Comparison of ENCODE assay signal across 14 mouse cellular contexts in the genomic region with DNA sequence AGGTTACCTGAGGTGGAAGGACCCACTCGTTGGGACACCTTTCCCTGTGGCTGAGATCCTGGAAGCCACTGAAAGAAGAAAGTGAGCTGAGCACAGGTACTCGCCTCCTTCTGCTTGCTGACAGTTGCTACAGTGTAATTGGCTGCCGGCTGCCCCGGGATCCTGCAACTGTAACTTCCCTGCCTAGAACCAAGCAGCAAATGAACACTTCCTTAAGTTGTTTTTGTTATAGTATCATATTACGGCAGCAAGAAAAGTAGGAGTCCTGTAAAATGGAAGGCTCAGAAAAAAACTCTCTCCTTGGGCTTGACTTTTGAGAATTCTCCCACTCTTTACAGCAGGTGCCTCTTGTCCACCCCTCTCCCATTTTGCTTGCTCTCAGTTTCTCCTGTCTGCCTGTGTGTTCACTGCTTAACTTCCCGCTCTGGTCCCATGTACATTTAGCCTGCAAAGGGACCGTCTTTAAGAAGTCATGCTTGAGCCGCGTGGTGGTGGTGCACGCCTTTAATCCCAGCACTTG. TPM values are rescaled to one million over a fixed set of nuclear protein-coding genes. Genes with fewer than 3 reads are reported as not detected.
A peak's percentile ranks its signal among the peaks of the same experiment; 100 is the strongest.
DNase-seq lines count a peak whose midpoint lies in the region; ATAC-seq and TF ChIP-seq lines count a peak whose summit lies in the region.
"Had no signal": no experiment of that assay in that cellular context is flagged by ENCODE, and none has a peak within 500 bp of the region (broad histone marks: within the 10 kb centered on the region; RNA-seq: fewer than 3 reads in every experiment).

No protein-coding gene starts in this region.

- 33% methylated on average over 10 of the region's 10 CpGs for WGBS in kidney, embryonic 16.5 days
- WGBS in embryonic facial prominence, embryonic 13.5 days = 46% methylated on average over 10 of the region's 10 CpGs
- 39% methylated on average over 10 of the region's 10 CpGs for WGBS in thymus, adult 2 months

- in situ Hi-C loops in CH12.LX (cut with MboI; ENCODE audit: low pct_ligation_motif_present, low pct_unique_long_range_greater_than_20kb, low sequenced_read_pairs) = loop anchor here (25.0 kb wide), 1 partner anchor 91 kb away; a partner anchor contains a TSS

- TF ChIP-seq EP300 in CH12.LX (IDR thresholded peaks at IDR 0.05; ENCODE audit: low read length) = no peak

- no peak overlapping the region for H3ac ChIP-seq in myocyte (ENCODE audit: control insufficient read depth, insufficient read length)

- no peaks in the 10 kb centered on the region for H3K36me3 ChIP-seq in kidney, embryonic 16.5 days (ENCODE audit: insufficient read depth, low read length)
- H3K36me3 ChIP-seq in CH12.LX (replicated peaks in 1 of 2; ENCODE audit: control insufficient read depth in 1 of 2, insufficient read depth in 1 of 2, low read length in 1 of 2) (no peaks in the 10 kb centered on the region), myocyte (ENCODE audit: control insufficient read depth, insufficient read depth) (no peaks in the 10 kb centered on the region)
- H3K36me3 ChIP-seq in embryonic facial prominence, embryonic 13.5 days = no peaks in the 10 kb centered on the region
- H3K36me3 ChIP-seq in thymus, adult 2 months (ENCODE audit: control insufficient read depth, insufficient read depth, low read length) = no peaks in the 10 kb centered on the region
- H3K36me3 ChIP-seq: liver, embryonic 13.5 days; neural tube, embryonic 15.5 days had no signal

- no peak for DNase-seq in kidney, adult 9 months
- no peak for DNase-seq in CH12.LX (ENCODE audit: extremely low read depth)
- DNase-seq in thymus, adult 2 months = no peak
- no peak for DNase-seq in layer of hippocampus, adult 9-10 months (ENCODE audit: low spot score)
- DNase-seq: adrenal gland, postnatal 25 days; liver, embryonic 13.5 days; thymus, postnatal 4 days had no signal

- H3K79me2 ChIP-seq in CH12.LX (replicated peaks; ENCODE audit: control insufficient read depth, extremely low read depth, insufficient read depth, poor library complexity, severe bottlenecking) (no peaks in the 10 kb centered on the region), myocyte (ENCODE audit: control insufficient read depth, insufficient read depth) (no peaks in the 10 kb centered on the region)

- H3K4me2 ChIP-seq in kidney, embryonic 16.5 days (replicated peaks; ENCODE audit: low read depth, low read length) = peak overlapping the region; percentile 35
- H3K4me2 ChIP-seq in CH12.LX (ENCODE audit: insufficient read depth, low read depth, poor library complexity, severe bottlenecking) (peak overlapping the region; percentile 83), myocyte (ENCODE audit: low read depth) (peak overlapping the region; percentile 20)
- H3K4me2 ChIP-seq in embryonic facial prominence, embryonic 13.5 days = 0 out of 2 replicates have a peak overlapping the region, but pooled peaks have one; percentile 9
- H3K4me2 ChIP-seq: hindbrain, embryonic 14.5 days; liver, embryonic 13.5 days; neural tube, embryonic 15.5 days had no signal

- no peak overlapping the region for H3K4me3 ChIP-seq in kidney, embryonic 16.5 days (ENCODE audit: low read length)
- H3K4me3 ChIP-seq in CH12.LX (replicated peaks in 1 of 3; ENCODE audit: low read depth in 2 of 3, low read length in 2 of 3, poor library complexity in 1 of 3) (no peak overlapping the region), myocyte (no peak overlapping the region)
- H3K4me3 ChIP-seq in embryonic facial prominence, embryonic 13.5 days = no peak overlapping the region
- H3K4me3 ChIP-seq in thymus, adult 2 months (ENCODE audit: control insufficient read depth, insufficient read depth, low read length) = no peak overlapping the region
- H3K4me3 ChIP-seq: liver, embryonic 13.5 days; neural tube, embryonic 15.5 days had no signal

- no peaks in the 10 kb centered on the region for H3K27me3 ChIP-seq in kidney, embryonic 16.5 days (ENCODE audit: insufficient read depth, low read length)
- H3K27me3 ChIP-seq in CH12.LX (replicated peaks) (peaks cover 2% of the 10 kb centered on the region), myocyte (ENCODE audit: control insufficient read depth, insufficient read depth, insufficient read length) (peaks cover 4% of the 10 kb centered on the region)
- H3K27me3 ChIP-seq in embryonic facial prominence, embryonic 13.5 days = no peaks in the 10 kb centered on the region
- no peaks in the 10 kb centered on the region for H3K27me3 ChIP-seq in thymus, adult 2 months (ENCODE audit: control insufficient read depth, insufficient read depth, low read length)
- H3K27me3 ChIP-seq: liver, embryonic 13.5 days; neural tube, embryonic 15.5 days had no signal

- no peak for TF ChIP-seq RAD21 in CH12.LX (IDR thresholded peaks at IDR 0.05; ENCODE audit: low read depth, low read length)

- dilution Hi-C loops in CH12.LX (cut with MboI; ENCODE audit: extremely low pct_ligation_motif_present, extremely low pct_unique_long_range_greater_than_20kb, low sequenced_read_pairs) = no loop called here

- no peak overlapping the region for H3K9ac ChIP-seq in kidney, embryonic 16.5 days (replicated peaks; ENCODE audit: low read length)
- peak overlapping the region; percentile 32 for H3K9ac ChIP-seq in CH12.LX (ENCODE audit: insufficient read depth, low read depth)
- H3K9ac ChIP-seq in embryonic facial prominence, embryonic 13.5 days = no peak overlapping the region
- H3K9ac ChIP-seq: hindbrain, embryonic 14.5 days; liver, embryonic 13.5 days; neural tube, embryonic 15.5 days had no signal

- TF ChIP-seq POLR2A in CH12.LX (IDR thresholded peaks at IDR 0.05; ENCODE audit: low read depth, low read length) (no peak), myocyte (IDR thresholded peaks at IDR 0.05; ENCODE audit: insufficient read length, low read depth) (no peak)
- TF ChIP-seq POLR2A in thymus, adult 2 months (IDR thresholded peaks at IDR 0.05; ENCODE audit: control insufficient read depth, extremely low read depth, insufficient read depth, low read length, poor library complexity) = no peak

- H3K9me3 ChIP-seq in kidney, embryonic 16.5 days (ENCODE audit: low read length) = no peaks in the 10 kb centered on the region
- H3K9me3 ChIP-seq in CH12.LX (replicated peaks; ENCODE audit: low read length) = no peaks in the 10 kb centered on the region
- H3K9me3 ChIP-seq in embryonic facial prominence, embryonic 13.5 days = no peaks in the 10 kb centered on the region
- H3K9me3 ChIP-seq: liver, embryonic 13.5 days; neural tube, embryonic 15.5 days had no signal

- peaks cover 5% of the 10 kb centered on the region; the same call in 1 of the 2 replicates for H3K4me1 ChIP-seq in kidney, embryonic 16.5 days (ENCODE audit: insufficient read depth, low read length)
- H3K4me1 ChIP-seq in CH12.LX (ENCODE audit: control insufficient read depth in 1 of 2, insufficient read depth in 2 of 2) = peaks cover 2 to 4% of the 10 kb centered on the region in 2 experiments; a peak in 1 of 4 replicates
- no peaks in the 10 kb centered on the region; the same call in 1 of the 2 replicates for H3K4me1 ChIP-seq in embryonic facial prominence, embryonic 13.5 days
- peaks cover under 1% of the 10 kb centered on the region; the same call in 1 of the 2 replicates for H3K4me1 ChIP-seq in thymus, adult 2 months (replicated peaks; ENCODE audit: control insufficient read depth, insufficient read depth, low read length)
- H3K4me1 ChIP-seq: liver, embryonic 13.5 days; neural tube, embryonic 15.5 days had no signal

- no peak overlapping the region for H3K27ac ChIP-seq in kidney, embryonic 16.5 days (ENCODE audit: low read length)
- no peak overlapping the region for H3K27ac ChIP-seq in CH12.LX (ENCODE audit: insufficient read depth, low read depth)
- H3K27ac ChIP-seq in embryonic facial prominence, embryonic 13.5 days = no peak overlapping the region
- H3K27ac ChIP-seq in thymus, adult 2 months (ENCODE audit: control insufficient read depth, insufficient read depth, low read length) = no peak overlapping the region
- H3K27ac ChIP-seq: hindbrain, embryonic 14.5 days; liver, embryonic 13.5 days; neural tube, embryonic 15.5 days had no signal

- no peak for ATAC-seq in kidney, embryonic 16.5 days (ENCODE audit: low FRiP score, low TSS enrichment)
- ATAC-seq in embryonic facial prominence, embryonic 13.5 days (ENCODE audit: insufficient number of reproducible peaks, insufficient read depth, low FRiP score, low TSS enrichment, low read depth) = no peak

- no peak for TF ChIP-seq CTCF in CH12.LX (conservative IDR thresholded peaks at IDR 0.05 in 1 of 2, IDR thresholded peaks at IDR 0.05 in 1 of 2; ENCODE audit: low read depth in 2 of 2, low read length in 2 of 2)
- no peak for TF ChIP-seq CTCF in thymus, adult 2 months (IDR thresholded peaks at IDR 0.05; ENCODE audit: borderline replicate concordance, control insufficient read depth, extremely low read depth, insufficient read depth, low read length, poor library complexity)

TF ChIP-seq in CH12.LX, 34 proteins besides CTCF, POLR2A, EP300 and RAD21:
- no peak for TF ChIP-seq PAX5 (IDR thresholded peaks at IDR 0.05; ENCODE audit: low read length)
- no peak for TF ChIP-seq ZNF384 (IDR thresholded peaks at IDR 0.05; ENCODE audit: low read depth, low read length)
- TF ChIP-seq USF2 (conservative IDR thresholded peaks at IDR 0.05; ENCODE audit: low read depth, low read length) = no peak
- TF ChIP-seq MXI1 (IDR thresholded peaks at IDR 0.05; ENCODE audit: low read depth, low read length) = peak; percentile 37; the same call in 1 of the 2 replicates
- no peak for TF ChIP-seq CHD2 (IDR thresholded peaks at IDR 0.05; ENCODE audit: low read length)

TF ChIP-seq in myocyte, 11 proteins besides CTCF, POLR2A, EP300 and RAD21 (continues in another document):
- no peak for TF ChIP-seq E2F4 (IDR thresholded peaks at IDR 0.05; ENCODE audit: insufficient read depth)
- TF ChIP-seq REST (IDR thresholded peaks at IDR 0.05; ENCODE audit: insufficient read depth, insufficient read length) = no peak
- TF ChIP-seq SRF (IDR thresholded peaks at IDR 0.05; ENCODE audit: control insufficient read depth, insufficient read length, low read depth) = no peak
- TF ChIP-seq MAX (IDR thresholded peaks at IDR 0.05; ENCODE audit: low read depth) = no peak
- no peak for TF ChIP-seq CEBPB (IDR thresholded peaks at IDR 0.05; ENCODE audit: insufficient read depth, poor library complexity, severe bottlenecking)
- no peak for TF ChIP-seq TCF12 (IDR thresholded peaks at IDR 0.05; ENCODE audit: insufficient read depth, poor library complexity, severe bottlenecking)
- no peak for TF ChIP-seq POLR2AphosphoS2 (IDR thresholded peaks at IDR 0.05; ENCODE audit: insufficient read length, low read depth)
- TF ChIP-seq MYOD1 (IDR thresholded peaks at IDR 0.05; ENCODE audit: control insufficient read depth in 1 of 3, insufficient read length in 2 of 3, low read depth in 2 of 3) = no peak

RNA-seq across cellular contexts. Expression of a gene that starts 41.5 kb away (rescaled TPM):
- 0.11 TPM in 1 of 2 replicates, not detected in the other for polyA plus RNA-seq in kidney, embryonic 16.5 days (2015; fragmentation: Nextera tagmentation; extraction: Ambion mirVana)
- total RNA-seq in CH12.LX (2012; rRNA removed) = not detected in 2 replicates
- total RNA-seq in CH12.LX (2014; rRNA removed) = not detected in 2 replicates
- polyA plus RNA-seq in CH12.LX (2012; ENCODE audit: insufficient read length, low read depth) = not detected in 2 replicates
- 0.54 and 0.90 TPM in 2 replicates for polyA plus RNA-seq in embryonic facial prominence, embryonic 13.5 days (2015; fragmentation: Nextera tagmentation; extraction: Ambion mirVana)
- polyA plus RNA-seq in myocyte (2012; fragmentation: generic; extraction: Trizol) = not detected
- polyA plus RNA-seq in thymus, adult 2 months (2012; rRNA removed) = 1.2 and 2.2 TPM in 2 replicates
- total RNA-seq: adrenal gland, postnatal 25 days; left cerebral cortex, postnatal 10 days; midbrain, postnatal 0 days had no signal
- polyA plus RNA-seq: hindbrain, embryonic 14.5 days; midbrain, postnatal 0 days; neural tube, embryonic 15.5 days had no signal

Comparison
In these comparisons a context has a peak if more than half of its experiments do, and no peak if none do; other contexts are left out.
1. H3K4me2 ChIP-seq: peak in every context shown above with its lines; median percentile 83 in CH12.LX; 35 in kidney, embryonic 16.5 days; 20 in myocyte; 9 in embryonic facial prominence, embryonic 13.5 days.